Comparison of ENCODE assay signal across 8 mouse cellular contexts in genomic region chr7:44462218-44463055, GRCm38 (mm10). TPM values are rescaled to one million over a fixed set of nuclear protein-coding genes. Genes with fewer than 3 reads are reported as not detected.
DNase-seq lines count a peak whose midpoint lies in the region; ATAC-seq and TF ChIP-seq lines count a peak whose summit lies in the region.

No protein-coding gene starts in this region.

- H3K36me3 ChIP-seq in thymus, adult 2 months (ENCODE audit: control insufficient read depth, insufficient read depth, low read length), result no peaks in the 10 kb centered on the region
- peaks cover 62% of the 10 kb centered on the region for H3K36me3 ChIP-seq in midbrain, postnatal 0 days (ENCODE audit: insufficient read depth, low read length)

- H3K27ac ChIP-seq in thymus, adult 2 months (ENCODE audit: control insufficient read depth, insufficient read depth, low read length), result no peak overlapping the region
- H3K27ac ChIP-seq in midbrain, postnatal 0 days (ENCODE audit: low read depth, low read length), result peak overlapping the region; percentile 34; the same call in 1 of the 2 replicates

- H3K4me1 ChIP-seq in thymus, adult 2 months (replicated peaks; ENCODE audit: control insufficient read depth, insufficient read depth, low read length), result no peaks in the 10 kb centered on the region
- H3K4me1 ChIP-seq in midbrain, postnatal 0 days (ENCODE audit: insufficient read depth, low read length), result peaks cover 14% of the 10 kb centered on the region; the same call in 1 of the 2 replicates

- H3K4me2 ChIP-seq in midbrain, postnatal 0 days (ENCODE audit: low read depth, low read length, poor library complexity, severe bottlenecking), result no peak overlapping the region

- TF ChIP-seq POLR2A in thymus, adult 2 months (IDR thresholded peaks at IDR 0.05; ENCODE audit: control insufficient read depth, extremely low read depth, insufficient read depth, low read length, poor library complexity), result no peak

- ATAC-seq in erythroid progenitor cell, adult 5-6 weeks (replicated peaks; ENCODE audit: low FRiP score, poor library complexity, severe bottlenecking), result 0 out of 2 replicates have a peak, but pooled peaks have one; percentile 41
- no peak for ATAC-seq in midbrain, postnatal 0 days (ENCODE audit: low FRiP score)

- H3K27me3 ChIP-seq in thymus, adult 2 months (ENCODE audit: control insufficient read depth, insufficient read depth, low read length), result no peaks in the 10 kb centered on the region; the same call in 1 of the 2 replicates
- H3K27me3 ChIP-seq in midbrain, postnatal 0 days (ENCODE audit: insufficient read depth, low read length), result no peaks in the 10 kb centered on the region

- WGBS in thymus, adult 2 months, result 20% methylated on average over 77 of the region's 77 CpGs
- 36% methylated on average over 64 of the region's 77 CpGs for WGBS in midbrain, postnatal 0 days

- H3K9ac ChIP-seq in midbrain, postnatal 0 days (replicated peaks; ENCODE audit: low read length, poor library complexity, severe bottlenecking), result no peak overlapping the region

- TF ChIP-seq CTCF in thymus, adult 2 months (IDR thresholded peaks at IDR 0.05; ENCODE audit: borderline replicate concordance, control insufficient read depth, extremely low read depth, insufficient read depth, low read length, poor library complexity), result no peak
- TF ChIP-seq CTCF in midbrain, postnatal 0 days (IDR thresholded peaks at IDR 0.05), result peak; percentile 47

- DNase-seq in gastrocnemius, postnatal 10 days, result peak; percentile 66
- DNase-seq in gastrocnemius, adult 8-10 months (ENCODE audit: low spot score in 2 of 2), result no peak
- DNase-seq in thymus, postnatal 0 days (ENCODE audit: low spot score), result peak; percentile 20
- DNase-seq in thymus, adult 2 months, result no peak
- peak; percentile 59 to 76 for DNase-seq in kidney, postnatal 25 days
- DNase-seq in midbrain, postnatal 0 days (ENCODE audit: low spot score), result no peak
- no peak for DNase-seq in adrenal gland, adult 2 months

- no peak overlapping the region for H3K4me3 ChIP-seq in thymus, adult 2 months (ENCODE audit: control insufficient read depth, insufficient read depth, low read length)
- no peak overlapping the region for H3K4me3 ChIP-seq in midbrain, postnatal 0 days (ENCODE audit: low read depth, low read length)

- no peaks in the 10 kb centered on the region for H3K9me3 ChIP-seq in midbrain, postnatal 0 days (ENCODE audit: low read length)

RNA-seq across cellular contexts. Expression of gene Aspdh, which starts 2.8 kb away (rescaled TPM):
- not detected for total RNA-seq in gastrocnemius, postnatal 10 days (2021)
- under 1 TPM in 1 of 4 experiments, not detected in 3; 0.29 TPM for total RNA-seq in gastrocnemius, adult 8-10 months (2022)
- not detected in 2 replicates for polyA plus RNA-seq in thymus, postnatal 0 days (2015; fragmentation: Nextera tagmentation; extraction: Ambion mirVana)
- polyA plus RNA-seq in thymus, adult 2 months (2012; rRNA removed), result 0.32 and 1.6 TPM in 2 replicates
- total RNA-seq in erythroid progenitor cell, adult 5-6 weeks (2015; ENCODE audit: low replicate concordance), result not detected in 2 replicates
- 1.4 TPM in 1 of 2 replicates, not detected in the other for total RNA-seq in erythroid progenitor cell, adult 5-6 weeks (2017; ENCODE audit: low replicate concordance)
- total RNA-seq in midbrain, postnatal 0 days (2014; rRNA removed), result 7.1 and 11.8 TPM in 2 replicates
- 2.1 and 3.7 TPM in 2 replicates for polyA plus RNA-seq in midbrain, postnatal 0 days (2015; fragmentation: Nextera tagmentation; extraction: Ambion mirVana)
- under 1 TPM in 1 of 2 experiments, not detected in 1; 0.75 TPM for total RNA-seq in adrenal gland, adult 2 months (2021)
- polyA plus RNA-seq in adrenal gland, adult 2 months (2012; rRNA removed), result 0.91 and 2.4 TPM in 2 replicates

RNA-seq across cellular contexts. Expression of gene Josd2, which starts 5.3 kb away (rescaled TPM):
- 10 to 100 TPM; 61.5 to 68.3 TPM for total RNA-seq in gastrocnemius, postnatal 10 days (2021)
- total RNA-seq in gastrocnemius, adult 8-10 months (2022), result 10 to 100 TPM; 48.9 to 66.1 (median 56.3) TPM
- polyA plus RNA-seq in thymus, postnatal 0 days (2015; fragmentation: Nextera tagmentation; extraction: Ambion mirVana), result 30.6 and 37.4 TPM in 2 replicates
- polyA plus RNA-seq in thymus, adult 2 months (2012; rRNA removed), result 107 and 142 TPM in 2 replicates
- 130 and 183 TPM in 2 replicates for total RNA-seq in erythroid progenitor cell, adult 5-6 weeks (2015; ENCODE audit: low replicate concordance)
- total RNA-seq in erythroid progenitor cell, adult 5-6 weeks (2017; ENCODE audit: low replicate concordance), result 122 and 124 TPM in 2 replicates
- total RNA-seq in midbrain, postnatal 0 days (2014; rRNA removed), result 25.5 and 38.5 TPM in 2 replicates
- 22.7 and 25.4 TPM in 2 replicates for polyA plus RNA-seq in midbrain, postnatal 0 days (2015; fragmentation: Nextera tagmentation; extraction: Ambion mirVana)
- 10 to 100 TPM; 51.2 to 61.7 TPM for total RNA-seq in adrenal gland, adult 2 months (2021)
- polyA plus RNA-seq in adrenal gland, adult 2 months (2012; rRNA removed), result 171 and 179 TPM in 2 replicates

RNA-seq across cellular contexts. Expression of gene Lrrc4b, which starts 33.6 kb away (rescaled TPM):
- 1 to 10 TPM; 1.9 to 2.5 TPM for total RNA-seq in gastrocnemius, postnatal 10 days (2021)
- under 1 TPM; 0.10 to 0.27 (median 0.11) TPM for total RNA-seq in gastrocnemius, adult 8-10 months (2022)
- polyA plus RNA-seq in thymus, postnatal 0 days (2015; fragmentation: Nextera tagmentation; extraction: Ambion mirVana), result 0.05 TPM in 1 of 2 replicates, not detected in the other
- 0.84 and 1.4 TPM in 2 replicates for polyA plus RNA-seq in thymus, adult 2 months (2012; rRNA removed)
- not detected in 2 replicates for total RNA-seq in erythroid progenitor cell, adult 5-6 weeks (2015; ENCODE audit: low replicate concordance)
- not detected in 2 replicates for total RNA-seq in erythroid progenitor cell, adult 5-6 weeks (2017; ENCODE audit: low replicate concordance)
- total RNA-seq in midbrain, postnatal 0 days (2014; rRNA removed), result 589 and 657 TPM in 2 replicates
- 24.2 and 26.9 TPM in 2 replicates for polyA plus RNA-seq in midbrain, postnatal 0 days (2015; fragmentation: Nextera tagmentation; extraction: Ambion mirVana)
- total RNA-seq in adrenal gland, adult 2 months (2021), result 1 to 10 TPM; 5.1 to 8.5 TPM
- 10.3 and 16.3 TPM in 2 replicates for polyA plus RNA-seq in adrenal gland, adult 2 months (2012; rRNA removed)

RNA-seq across cellular contexts. Expression of gene Emc10, which starts 33.9 kb away (rescaled TPM):
- 10 to 100 TPM; 50.8 to 52.6 TPM for total RNA-seq in gastrocnemius, postnatal 10 days (2021)
- 10 to 100 TPM; 48.6 to 53.7 (median 51.8) TPM for total RNA-seq in gastrocnemius, adult 8-10 months (2022)
- 83.8 and 85.5 TPM in 2 replicates for polyA plus RNA-seq in thymus, postnatal 0 days (2015; fragmentation: Nextera tagmentation; extraction: Ambion mirVana)
- polyA plus RNA-seq in thymus, adult 2 months (2012; rRNA removed), result 378 and 406 TPM in 2 replicates
- total RNA-seq in erythroid progenitor cell, adult 5-6 weeks (2015; ENCODE audit: low replicate concordance), result 81.7 and 90.1 TPM in 2 replicates
- 43.7 and 56.1 TPM in 2 replicates for total RNA-seq in erythroid progenitor cell, adult 5-6 weeks (2017; ENCODE audit: low replicate concordance)
- 247 and 273 TPM in 2 replicates for total RNA-seq in midbrain, postnatal 0 days (2014; rRNA removed)
- polyA plus RNA-seq in midbrain, postnatal 0 days (2015; fragmentation: Nextera tagmentation; extraction: Ambion mirVana), result 150 and 154 TPM in 2 replicates
- total RNA-seq in adrenal gland, adult 2 months (2021), result 100 to 1,000 TPM in 1 of 2 experiments, 10 to 100 TPM in 1; 77.9 to 101 TPM
- polyA plus RNA-seq in adrenal gland, adult 2 months (2012; rRNA removed), result 516 and 555 TPM in 2 replicates

RNA-seq across cellular contexts. Expression of gene Fam71e1, which starts 33.9 kb away (rescaled TPM):
- 1 to 10 TPM; 4.3 to 5.7 TPM for total RNA-seq in gastrocnemius, postnatal 10 days (2021)
- total RNA-seq in gastrocnemius, adult 8-10 months (2022), result 1 to 10 TPM; 3.4 to 5.4 (median 4.4) TPM
- 9.5 and 13.4 TPM in 2 replicates for polyA plus RNA-seq in thymus, postnatal 0 days (2015; fragmentation: Nextera tagmentation; extraction: Ambion mirVana)
- 7.8 and 9.4 TPM in 2 replicates for polyA plus RNA-seq in thymus, adult 2 months (2012; rRNA removed)
- total RNA-seq in erythroid progenitor cell, adult 5-6 weeks (2015; ENCODE audit: low replicate concordance), result not detected in 2 replicates
- total RNA-seq in erythroid progenitor cell, adult 5-6 weeks (2017; ENCODE audit: low replicate concordance), result not detected in 2 replicates
- 18.5 and 19.3 TPM in 2 replicates for total RNA-seq in midbrain, postnatal 0 days (2014; rRNA removed)
- polyA plus RNA-seq in midbrain, postnatal 0 days (2015; fragmentation: Nextera tagmentation; extraction: Ambion mirVana), result 23.8 and 27.7 TPM in 2 replicates
- total RNA-seq in adrenal gland, adult 2 months (2021), result 1 to 10 TPM; 8.3 to 9.1 TPM
- polyA plus RNA-seq in adrenal gland, adult 2 months (2012; rRNA removed), result 28.6 and 30.9 TPM in 2 replicates

Comparison
In these comparisons a context has a peak if more than half of its experiments do, and no peak if none do; other contexts are left out.
1. DNase-seq: peak in gastrocnemius, postnatal 10 days (single experiment), thymus, postnatal 0 days (single experiment) and kidney, postnatal 25 days (2 of 2); none in gastrocnemius, adult 8-10 months (0 of 2), thymus, adult 2 months (single experiment), midbrain, postnatal 0 days (single experiment) and adrenal gland, adult 2 months (single experiment).
2. RNA of gene Lrrc4b, which starts 33.6 kb away (total RNA-seq): 589 to 657 TPM in midbrain, postnatal 0 days; 5.1 to 8.5 TPM in adrenal gland, adult 2 months, 1.9 to 2.5 TPM in gastrocnemius, postnatal 10 days, 0.10 to 0.27 TPM in gastrocnemius, adult 8-10 months and not detected in erythroid progenitor cell, adult 5-6 weeks; every median in the first group is over 10 times any median in the second.